Mouse (Mus musculus): ENCODE measurements around the gene Slc25a21. TPM values are rescaled to one million over a fixed set of nuclear protein-coding genes. Genes with fewer than 3 reads are reported as not detected.

The Slc25a21 gene
- total and polyA plus RNA-seq, 2 experiments from 2014 or later, result 0.54 TPM; not detected in 1

- H3K36me3 ChIP-seq (ENCODE audit: insufficient read depth, low read length), result no peaks in the 10 kb centered on the region
- no peaks in the 10 kb centered on the region for H3K27me3 ChIP-seq (ENCODE audit: insufficient read depth, low read length)
- no peak overlapping the region for H3K27ac ChIP-seq
- no peak for TF ChIP-seq CTCF (IDR thresholded peaks at IDR 0.05; ENCODE audit: low read depth)
- no peak overlapping the region for H3K4me3 ChIP-seq (ENCODE audit: low read length)
- no peaks in the 10 kb centered on the region for H3K9me3 ChIP-seq (ENCODE audit: low read length)
- no peak overlapping the region for H3K4me2 ChIP-seq (ENCODE audit: low read depth, low read length)
- no peak overlapping the region for H3K9ac ChIP-seq (replicated peaks; ENCODE audit: low read length)
- DNase-seq (ENCODE audit: low spot score) (no peak), ATAC-seq (no peak)
- 85% methylated on average over 3 of the region's 3 CpGs for WGBS
- no peaks in the 10 kb centered on the region for H3K4me1 ChIP-seq (ENCODE audit: insufficient read depth, low read length)
Measured at GRCm38 (mm10) chr12:56870569-56870968, 326.7 kb downstream of the Slc25a21 start.

- WGBS, result 73% methylated on average over 4 of the region's 4 CpGs
- H3K9ac ChIP-seq (replicated peaks; ENCODE audit: low read length), result no peak overlapping the region
Measured at GRCm38 (mm10) chr12:56863873-56864562, 333.3 kb downstream of the Slc25a21 start.

GRCm38 (mm10) chr12:56852679-56853078 lies 344.6 kb downstream of the Slc25a21 start:
- no peaks in the 10 kb centered on the region for H3K4me1 ChIP-seq (ENCODE audit: insufficient read depth, low read length)
- H3K9me3 ChIP-seq (ENCODE audit: low read length), result no peaks in the 10 kb centered on the region
- H3K4me2 ChIP-seq (ENCODE audit: low read depth, low read length), result no peak overlapping the region
- WGBS, result 46% methylated on average over 4 of the region's 4 CpGs
- no peaks in the 10 kb centered on the region for H3K36me3 ChIP-seq (ENCODE audit: insufficient read depth, low read length)
- no peak overlapping the region for H3K4me3 ChIP-seq (ENCODE audit: low read length)
- no peak for TF ChIP-seq CTCF (IDR thresholded peaks at IDR 0.05; ENCODE audit: low read depth)
- ATAC-seq (no peak), DNase-seq (ENCODE audit: low spot score) (no peak)
- no peak overlapping the region for H3K27ac ChIP-seq
- no peak overlapping the region for H3K9ac ChIP-seq (replicated peaks; ENCODE audit: low read length)
- H3K27me3 ChIP-seq (ENCODE audit: insufficient read depth, low read length), result no peaks in the 10 kb centered on the region

More at GRCm38 (mm10) chr12:56863873-56864562, 333.3 kb downstream of the Slc25a21 start:
- Histone ChIP-seq H3K36me3 (ENCODE audit: insufficient read depth, low read length) (no peaks in the 10 kb centered on the region), H3K27ac (no peak overlapping the region), H3K27me3 (ENCODE audit: insufficient read depth, low read length) (no peaks in the 10 kb centered on the region), H3K4me3 (ENCODE audit: low read length) (no peak overlapping the region), H3K9me3 (ENCODE audit: low read length) (no peaks in the 10 kb centered on the region), H3K4me1 (ENCODE audit: insufficient read depth, low read length) (no peaks in the 10 kb centered on the region), H3K4me2 (ENCODE audit: low read depth, low read length) (no peak overlapping the region)
- no peak for DNase-seq (ENCODE audit: low spot score)
- no peak for TF ChIP-seq CTCF (IDR thresholded peaks at IDR 0.05; ENCODE audit: low read depth)
- ATAC-seq, result no peak

- no peak for TF ChIP-seq CTCF (IDR thresholded peaks at IDR 0.05; ENCODE audit: low read depth)
- no peaks in the 10 kb centered on the region for H3K36me3 ChIP-seq (ENCODE audit: insufficient read depth, low read length)
- WGBS, result 38% methylated on average over 3 of the region's 3 CpGs
Measured at GRCm38 (mm10) chr12:56851464-56851863, 345.8 kb downstream of the Slc25a21 start.

GRCm38 (mm10) chr12:56829945-56830344 lies 367.3 kb downstream of the Slc25a21 start:
- H3K9ac ChIP-seq (replicated peaks; ENCODE audit: low read length), result no peak overlapping the region
- no peak overlapping the region for H3K4me3 ChIP-seq (ENCODE audit: low read length)
- DNase-seq (ENCODE audit: low spot score) (no peak), ATAC-seq (no peak)
- H3K9me3 ChIP-seq (ENCODE audit: low read length), result no peaks in the 10 kb centered on the region
- WGBS, result 60% methylated on average over 1 of the region's 1 CpGs
- no peak overlapping the region for H3K4me2 ChIP-seq (ENCODE audit: low read depth, low read length)
- no peak overlapping the region for H3K27ac ChIP-seq
- no peaks in the 10 kb centered on the region for H3K36me3 ChIP-seq (ENCODE audit: insufficient read depth, low read length)
- H3K27me3 ChIP-seq (ENCODE audit: insufficient read depth, low read length), result no peaks in the 10 kb centered on the region
- H3K4me1 ChIP-seq (ENCODE audit: insufficient read depth, low read length), result no peaks in the 10 kb centered on the region
- TF ChIP-seq CTCF (IDR thresholded peaks at IDR 0.05; ENCODE audit: low read depth), result no peak

More at GRCm38 (mm10) chr12:56851464-56851863, 345.8 kb downstream of the Slc25a21 start:
- ATAC-seq (no peak), DNase-seq (ENCODE audit: low spot score) (no peak)
- no peaks in the 10 kb centered on the region for H3K27me3 ChIP-seq (ENCODE audit: insufficient read depth, low read length)
- no peak overlapping the region for H3K27ac ChIP-seq
- no peaks in the 10 kb centered on the region for H3K4me1 ChIP-seq (ENCODE audit: insufficient read depth, low read length)
- H3K9ac ChIP-seq (replicated peaks; ENCODE audit: low read length), result no peak overlapping the region
- H3K9me3 ChIP-seq (ENCODE audit: low read length), result no peaks in the 10 kb centered on the region
- no peak overlapping the region for H3K4me3 ChIP-seq (ENCODE audit: low read length)
- H3K4me2 ChIP-seq (ENCODE audit: low read depth, low read length), result no peak overlapping the region

- no peak overlapping the region for H3K27ac ChIP-seq
- no peaks in the 10 kb centered on the region for H3K27me3 ChIP-seq (ENCODE audit: insufficient read depth, low read length)
- WGBS, result 7% methylated on average over 5 of the region's 5 CpGs
- H3K4me1 ChIP-seq (ENCODE audit: insufficient read depth, low read length), result no peaks in the 10 kb centered on the region
- no peak overlapping the region for H3K9ac ChIP-seq (replicated peaks; ENCODE audit: low read length)
- no peak for TF ChIP-seq CTCF (IDR thresholded peaks at IDR 0.05; ENCODE audit: low read depth)
- no peaks in the 10 kb centered on the region for H3K9me3 ChIP-seq (ENCODE audit: low read length)
- H3K36me3 ChIP-seq (ENCODE audit: insufficient read depth, low read length), result no peaks in the 10 kb centered on the region
- peak overlapping the region; percentile 39 for H3K4me2 ChIP-seq (ENCODE audit: low read depth, low read length)
- H3K4me3 ChIP-seq (ENCODE audit: low read length), result 0 out of 2 replicates have a peak overlapping the region, but pooled peaks have one; percentile 14
- ATAC-seq, result peak; percentile 86
- DNase-seq (ENCODE audit: low spot score), result peak; percentile 65
Measured at GRCm38 (mm10) chr12:56829455-56829883, 367.8 kb downstream of the Slc25a21 start.

- no peaks in the 10 kb centered on the region for H3K9me3 ChIP-seq (ENCODE audit: low read length)
- H3K4me1 ChIP-seq (ENCODE audit: insufficient read depth, low read length), result no peaks in the 10 kb centered on the region
- H3K36me3 ChIP-seq (ENCODE audit: insufficient read depth, low read length), result no peaks in the 10 kb centered on the region
- ATAC-seq (no peak), DNase-seq (ENCODE audit: low spot score) (no peak)
- H3K27me3 ChIP-seq (ENCODE audit: insufficient read depth, low read length), result no peaks in the 10 kb centered on the region
- no peak overlapping the region for H3K9ac ChIP-seq (replicated peaks; ENCODE audit: low read length)
- 74% methylated on average over 8 of the region's 8 CpGs for WGBS
- H3K4me3 ChIP-seq (ENCODE audit: low read length), result no peak overlapping the region
- no peak overlapping the region for H3K27ac ChIP-seq
- no peak overlapping the region for H3K4me2 ChIP-seq (ENCODE audit: low read depth, low read length)
- no peak for TF ChIP-seq CTCF (IDR thresholded peaks at IDR 0.05; ENCODE audit: low read depth)
Measured at GRCm38 (mm10) chr12:56827808-56828384, 369.4 kb downstream of the Slc25a21 start.

Measured in hindbrain, postnatal 0 days (tissue).